Mouse (Mus musculus) cerebellum, adult 11-12 months (tissue): ENCODE data around the gene Arl3.

ENCODE experiments used
- DNase-seq: peaks from one replicate; pipeline ENCODE4 v3.0.0; 2022

Gene Arl3

GRCm38 (mm10) chr19:46499836-46500580 is 73.0 kb downstream of the Arl3 start:
- DNase-seq, result peak; percentile 98

- no peak for DNase-seq
Measured at GRCm38 (mm10) chr19:46499539-46499835, 73.5 kb downstream of the Arl3 start.

GRCm38 (mm10) chr19:46497230-46497629 is 75.8 kb downstream of the Arl3 start:
- DNase-seq, result no peak

DNA sequence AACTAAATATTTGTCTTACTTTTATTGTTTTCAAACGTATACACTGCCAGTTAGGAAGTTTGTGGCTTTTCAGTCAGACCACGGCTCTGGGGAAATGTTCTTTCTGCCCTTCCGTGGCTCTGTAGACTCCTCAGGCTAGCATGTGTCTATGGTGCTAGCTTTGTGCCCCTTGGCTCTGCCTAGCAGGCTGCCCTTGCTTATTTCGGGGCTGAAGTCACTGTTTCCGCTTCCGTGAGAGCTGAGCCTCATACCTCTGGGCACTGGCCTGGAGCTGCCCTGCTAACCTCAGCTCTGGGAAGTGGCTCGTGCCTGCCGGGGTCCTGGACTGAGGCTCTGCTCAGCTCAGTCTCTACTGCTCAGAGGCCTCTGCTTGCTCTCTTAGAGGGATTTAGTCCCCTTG is 77.9 kb downstream of the Arl3 start:
- no peak for DNase-seq

DNA sequence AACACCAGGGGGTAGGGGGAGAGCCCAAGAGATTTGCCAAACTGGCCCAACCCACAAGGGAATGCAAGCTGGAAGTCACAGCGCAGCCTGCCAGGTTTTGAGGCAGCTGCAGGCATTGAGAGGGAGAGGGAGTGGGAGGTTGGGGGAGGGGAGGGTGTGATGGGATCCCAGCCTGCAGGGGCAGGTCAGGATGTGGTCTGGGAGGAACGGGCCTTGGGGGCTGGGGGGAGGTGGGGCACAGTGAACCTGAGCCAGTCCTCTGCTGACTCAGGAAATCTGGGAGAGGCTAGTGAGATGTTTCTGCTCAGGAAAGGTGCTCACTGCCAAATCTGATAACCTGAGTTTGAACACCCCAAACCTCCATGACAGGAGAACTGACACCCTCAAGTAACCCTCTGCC is 82.4 kb downstream of the Arl3 start:
- DNase-seq, result no peak

DNA sequence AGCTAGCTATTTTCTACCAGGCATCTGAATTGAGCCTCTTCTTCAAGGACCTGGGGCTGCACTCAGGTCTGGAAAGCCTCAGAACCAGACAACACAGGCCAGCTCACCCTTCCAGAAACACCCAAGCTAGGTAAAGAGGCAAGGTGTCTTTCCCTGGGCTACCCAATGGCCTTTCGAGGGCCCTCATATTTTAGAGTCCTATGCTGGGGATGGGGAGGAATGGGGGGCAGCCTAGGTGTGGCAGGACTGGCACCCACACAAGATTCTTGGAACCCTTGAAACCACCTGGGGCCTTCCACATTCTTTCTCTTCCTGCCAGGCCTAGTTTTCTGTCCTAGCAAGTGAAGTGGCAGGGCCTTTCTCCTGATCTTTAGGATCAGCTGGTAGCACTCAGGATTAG is 83.5 kb downstream of the Arl3 start:
- DNase-seq, result no peak

DNA sequence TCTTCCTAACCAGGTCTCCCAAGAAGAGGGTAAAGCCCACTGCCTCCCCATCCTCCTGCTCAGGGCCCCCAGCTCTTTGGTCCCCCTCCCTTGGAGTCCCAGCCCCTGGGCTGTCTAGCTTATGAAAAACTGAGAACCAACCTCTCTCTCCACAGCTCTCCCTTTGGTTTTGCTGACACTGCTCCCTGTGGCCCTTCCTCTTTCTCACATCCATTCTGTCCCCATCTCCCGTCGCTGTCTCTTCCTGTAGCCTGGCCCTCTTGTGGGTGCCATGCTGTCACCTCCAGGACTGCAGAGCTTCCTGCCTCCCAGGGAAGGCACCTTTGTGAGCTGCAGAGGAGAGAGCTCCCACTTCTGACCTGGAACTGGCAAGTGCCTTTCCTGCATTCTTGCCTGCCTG is 86.3 kb downstream of the Arl3 start:
- DNase-seq, result no peak

DNA sequence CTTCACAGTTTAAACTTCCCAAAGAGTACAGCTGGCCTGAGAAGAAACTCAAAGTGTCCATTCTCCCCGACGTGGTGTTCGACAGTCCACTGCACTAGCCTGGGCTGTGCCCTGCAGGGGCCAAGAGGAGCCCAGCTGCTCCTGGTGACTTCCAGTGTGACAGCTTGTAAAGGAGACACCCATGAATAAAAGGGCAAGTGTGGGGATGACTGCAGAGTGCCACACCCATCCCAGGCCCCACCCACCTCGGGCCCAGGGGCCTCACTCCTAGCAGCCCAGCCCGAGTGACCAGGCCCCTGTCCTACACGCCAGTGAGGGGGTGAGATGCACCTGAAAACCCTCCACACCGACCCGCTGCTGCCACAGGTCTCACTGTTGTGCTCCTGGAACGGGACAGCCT is 87.2 kb downstream of the Arl3 start:
- DNase-seq, result no peak

- no peak for DNase-seq
Measured at GRCm38 (mm10) chr19:46484518-46484917, 88.5 kb downstream of the Arl3 start.

DNA sequence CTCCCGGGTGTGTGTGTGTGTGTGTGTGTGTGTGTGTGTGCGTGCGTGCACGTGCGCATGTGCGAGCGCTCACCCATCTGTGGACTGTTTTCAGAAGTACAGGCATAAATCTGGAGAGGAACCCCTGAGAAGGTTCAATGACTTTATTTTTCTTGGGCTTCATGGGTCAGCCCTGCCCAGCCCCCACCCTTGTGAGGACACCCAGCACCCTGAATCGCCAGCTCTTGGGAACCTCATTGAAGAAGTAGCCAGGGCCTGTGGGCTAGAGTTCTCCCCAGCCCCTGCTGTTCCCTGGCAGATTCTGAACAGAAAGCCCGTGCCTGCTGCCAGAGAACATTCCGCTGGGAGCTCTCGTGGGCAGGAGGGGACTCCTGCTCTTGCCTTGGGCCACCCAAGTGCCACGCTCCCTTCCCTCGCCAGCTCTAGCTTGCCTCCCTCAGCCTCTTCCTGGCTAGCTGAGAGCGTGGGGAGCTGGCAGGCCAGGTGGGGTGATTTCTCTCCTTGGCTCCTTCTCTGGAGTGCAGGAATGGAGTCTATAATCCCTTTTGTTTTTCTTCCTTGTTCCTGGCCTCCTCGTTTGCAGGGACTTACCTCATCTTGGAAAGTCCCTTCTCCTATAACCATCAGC is 89.2 kb downstream of the Arl3 start:
- peak; percentile 62 for DNase-seq

GRCm38 (mm10) chr19:46482896-46483516 is 90.0 kb downstream of the Arl3 start:
- DNase-seq, result no peak

- DNase-seq, result no peak
Measured at GRCm38 (mm10) chr19:46481756-46482155, 91.2 kb downstream of the Arl3 start.

DNA sequence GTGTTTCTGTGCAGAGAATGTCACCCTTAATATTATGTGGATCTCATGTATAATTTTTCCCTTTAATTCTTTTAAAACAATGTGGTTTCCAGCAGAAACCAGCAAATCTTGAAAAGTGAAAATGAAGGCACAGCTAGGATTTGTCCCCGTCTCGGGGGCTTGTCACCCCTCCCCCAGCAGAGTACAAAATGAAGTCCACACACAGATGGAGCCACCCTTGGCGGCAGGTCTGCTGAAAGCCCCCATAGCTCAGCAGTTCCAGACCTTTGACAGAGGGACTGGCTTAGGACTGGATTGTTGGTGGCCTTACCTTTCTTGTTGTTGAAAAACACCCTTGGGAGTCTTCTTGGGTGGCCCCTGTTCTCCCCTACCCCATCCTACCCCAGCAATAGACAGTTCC is 91.6 kb downstream of the Arl3 start:
- DNase-seq, result no peak
